Mouse (Mus musculus) brain, adult 2 months (tissue): ENCODE measurements around the gene Lrp4.

Experiments used
- DNase-seq: peaks from one replicate; pipeline ENCODE4 v3.0.0; 2011; ENCODE audit warnings: low read depth, low spot score

The Lrp4 gene

DNA sequence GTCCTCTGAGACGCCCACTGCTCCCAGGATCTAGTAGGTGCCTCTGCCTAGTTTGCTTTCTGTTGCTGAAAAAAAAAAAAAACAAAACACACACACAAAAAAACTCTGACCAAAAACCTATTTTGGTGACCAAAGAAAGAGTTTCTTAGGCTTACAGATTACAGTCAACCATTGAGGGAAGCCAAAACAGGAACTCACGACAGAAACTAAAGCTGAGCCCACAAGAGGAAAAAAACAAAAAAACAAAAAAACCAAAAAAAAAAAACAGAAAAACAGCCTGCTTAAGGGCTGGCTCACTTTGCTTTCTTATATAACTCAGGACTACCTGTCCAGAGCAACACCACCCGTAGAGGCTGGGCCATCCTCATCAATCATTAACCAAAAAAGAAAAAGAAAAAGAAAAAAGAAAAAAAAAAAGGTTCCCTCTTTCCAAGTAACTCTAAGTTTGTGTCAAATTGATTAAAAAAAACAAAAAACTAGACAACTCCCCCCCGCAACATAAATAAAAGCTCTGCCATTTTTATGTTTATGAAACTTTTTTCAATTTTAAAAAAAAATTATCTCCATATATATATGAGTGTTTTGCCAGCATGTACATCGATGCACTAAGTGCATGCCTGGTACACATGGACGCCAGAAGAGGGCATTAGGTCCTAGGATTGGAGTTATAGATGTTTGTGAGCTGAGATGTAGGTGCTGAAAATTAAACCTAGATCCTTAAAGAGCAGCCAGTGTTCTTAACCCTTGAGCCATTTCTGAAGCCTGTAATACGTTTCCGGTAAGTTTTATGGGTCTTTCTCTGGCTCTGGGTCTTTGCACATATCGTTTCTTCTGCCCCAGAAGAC, 3.9 kb upstream of the Lrp4 start:
- DNase-seq: no peak

DNA sequence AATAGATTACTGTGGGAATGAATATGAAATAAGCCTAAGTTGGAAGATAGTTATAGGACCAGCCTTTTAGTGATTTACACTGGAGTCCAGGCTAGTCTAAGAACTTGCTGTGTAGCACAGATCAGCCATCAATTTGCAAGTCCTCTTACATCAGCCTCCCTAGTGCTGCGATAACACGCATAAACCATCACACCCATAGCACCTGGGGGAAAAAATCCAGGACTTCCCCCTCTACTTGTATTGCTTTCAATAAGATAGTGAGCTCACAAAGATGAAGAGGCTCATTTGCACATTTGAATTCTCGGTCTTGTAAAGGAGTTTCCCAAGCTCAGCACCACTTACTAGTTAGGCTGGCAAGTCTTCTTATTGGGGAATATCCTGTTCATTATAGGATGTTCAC, 2.9 kb upstream of the Lrp4 start:
- DNase-seq: no peak

DNA sequence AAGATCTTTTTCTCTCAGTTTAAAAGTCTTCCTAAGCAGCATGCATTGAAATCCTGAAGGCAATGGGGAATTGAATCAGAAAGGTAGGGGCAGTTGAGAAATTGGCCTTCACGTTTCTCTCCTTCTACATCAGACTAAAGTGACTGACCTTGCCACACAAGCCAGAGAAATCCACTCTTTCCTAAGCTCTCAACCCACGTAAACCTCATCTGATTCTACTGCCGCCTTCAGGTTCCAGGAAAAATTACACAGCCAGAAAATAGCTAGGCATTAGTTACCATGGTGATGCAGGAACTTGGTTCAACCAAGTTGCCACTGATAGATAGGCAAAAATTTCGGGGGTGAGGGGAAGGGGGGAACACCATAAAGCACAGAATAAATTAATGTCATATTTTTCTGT, 1.5 kb upstream of the Lrp4 start:
- DNase-seq: peak; percentile 90

DNA sequence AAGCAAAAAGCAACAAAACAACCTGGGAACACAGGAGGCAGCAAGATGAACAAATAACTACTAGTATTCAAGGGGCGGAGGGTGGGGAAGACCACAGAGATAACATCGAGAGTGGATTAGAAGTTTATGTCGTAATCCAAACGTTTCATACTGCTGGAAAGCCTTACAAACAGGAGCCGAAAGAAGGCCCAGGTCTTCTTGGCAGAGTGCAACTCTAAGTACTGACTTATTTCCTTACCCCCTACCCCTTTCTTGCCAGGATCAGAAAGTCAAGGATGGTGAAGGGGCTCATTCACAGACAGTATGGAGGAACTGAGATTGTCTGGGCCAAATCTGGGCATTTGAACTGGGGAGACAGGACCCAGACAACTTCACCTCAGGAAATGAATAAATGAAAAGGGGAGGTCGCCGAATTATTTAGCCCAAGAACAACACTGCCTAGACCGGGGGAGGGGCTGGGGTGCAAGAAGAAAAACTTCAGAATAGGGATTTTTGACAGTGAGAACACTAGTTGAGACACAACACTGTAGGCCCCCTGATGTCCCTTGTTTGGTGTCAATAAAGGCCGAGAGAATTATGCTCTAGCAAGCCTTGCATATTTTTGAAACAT, 715 bp upstream of the Lrp4 start:
- no peak for DNase-seq

DNA sequence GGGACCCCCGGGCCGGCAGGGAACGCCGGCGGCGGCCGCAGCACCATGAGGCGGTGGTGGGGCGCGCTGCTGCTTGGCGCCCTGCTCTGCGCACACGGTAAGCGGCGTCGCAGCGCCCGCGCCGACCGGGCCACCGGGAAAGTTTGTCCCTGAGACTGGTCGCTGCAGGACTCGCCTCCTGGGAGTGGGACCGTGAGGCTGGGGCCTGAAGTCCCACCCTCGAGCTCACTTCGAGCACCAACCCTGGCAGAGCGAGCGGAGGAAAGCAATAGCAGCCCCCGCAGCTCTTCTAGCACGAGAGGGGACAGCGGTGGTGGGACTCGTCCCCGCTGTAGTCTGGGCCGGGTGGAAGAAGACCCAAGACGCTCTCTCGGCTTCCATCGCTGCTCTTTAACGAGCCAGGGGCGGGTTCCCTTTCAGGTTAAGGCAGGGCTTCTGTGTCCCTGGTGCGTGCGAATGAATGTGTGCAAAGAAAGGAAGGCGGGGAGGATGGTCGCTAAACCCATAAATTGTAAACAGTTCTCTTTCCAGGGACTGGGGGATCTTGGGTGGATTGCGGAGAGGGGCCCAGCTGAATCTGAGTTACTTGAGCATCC, 443 bp downstream of the Lrp4 start:
- DNase-seq: no peak

DNA sequence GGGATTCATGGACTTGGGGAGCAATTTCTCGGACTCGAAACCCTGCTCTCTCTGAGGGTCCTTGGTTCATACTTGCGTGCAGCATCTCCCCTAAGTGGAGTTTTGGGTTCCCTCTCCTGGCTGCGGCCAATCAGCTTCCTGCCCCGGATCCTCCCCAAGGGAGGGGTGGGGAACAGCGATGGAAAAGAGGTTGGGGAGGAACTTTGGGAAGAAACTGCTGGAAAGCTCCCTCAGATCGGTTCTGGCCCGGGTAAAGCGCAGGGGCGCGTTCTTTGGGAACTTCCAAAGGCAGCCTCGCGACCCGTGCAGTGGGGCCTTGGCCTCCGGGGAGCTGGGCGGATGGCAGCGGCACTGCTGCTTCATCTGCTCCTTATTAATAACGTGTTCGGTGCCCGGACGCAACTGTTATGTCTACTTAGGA, 951 bp downstream of the Lrp4 start:
- peak; percentile 32 for DNase-seq

DNA sequence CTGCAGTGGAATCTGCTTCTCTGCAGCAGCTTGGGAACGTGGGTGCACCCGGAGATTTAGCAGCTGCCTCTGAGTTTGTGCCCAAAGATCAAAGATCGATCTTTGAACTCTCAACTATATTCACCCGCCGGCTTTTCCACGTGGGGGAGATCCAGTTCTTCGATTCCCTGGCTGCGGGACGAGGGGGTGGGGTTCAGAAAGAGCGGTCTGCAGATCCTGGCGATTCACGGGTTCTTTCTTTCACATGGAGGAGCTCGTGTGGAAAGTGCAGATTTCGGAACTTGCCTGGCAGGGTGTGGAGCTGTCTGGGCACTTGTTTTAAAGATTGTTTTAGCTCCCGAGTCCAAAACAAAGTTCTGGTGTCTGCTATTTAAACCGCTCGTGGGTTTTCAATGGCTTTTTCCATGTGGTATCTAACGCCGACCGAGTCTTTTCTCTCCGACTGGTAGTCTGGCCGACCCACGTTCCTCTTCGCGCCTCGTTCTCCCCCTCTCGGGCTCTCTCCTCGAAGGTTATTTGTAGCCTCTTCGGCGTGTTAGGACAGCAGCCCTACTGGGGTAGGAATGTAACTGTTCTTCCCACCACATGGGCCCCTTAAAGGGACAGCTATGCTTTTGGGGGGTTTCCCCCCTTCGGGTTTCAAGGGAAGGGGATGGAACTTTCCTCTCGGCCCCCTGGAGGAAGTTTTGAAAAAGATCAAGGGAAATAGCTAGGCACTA, 1.5 kb downstream of the Lrp4 start:
- peak; percentile 62 for DNase-seq

DNA sequence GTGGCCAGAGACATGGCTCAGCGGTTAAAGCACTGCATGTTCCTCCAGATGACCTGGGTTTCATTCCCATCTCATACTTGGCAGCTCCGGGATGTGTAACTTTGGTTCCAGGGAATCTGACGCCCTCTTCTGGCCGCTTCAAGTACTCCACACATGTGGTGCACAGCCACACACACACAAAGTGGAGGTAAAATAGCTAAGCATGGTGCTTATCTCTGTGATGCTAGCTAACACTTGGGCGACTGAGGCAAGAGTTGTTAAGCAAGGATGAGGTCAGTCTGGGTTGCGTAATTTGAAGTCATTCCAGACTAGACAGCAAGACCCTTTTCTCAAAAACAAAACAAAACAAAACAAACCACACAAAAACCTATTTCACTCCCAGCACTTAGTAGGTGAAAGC, 2.8 kb downstream of the Lrp4 start:
- no peak for DNase-seq

DNA sequence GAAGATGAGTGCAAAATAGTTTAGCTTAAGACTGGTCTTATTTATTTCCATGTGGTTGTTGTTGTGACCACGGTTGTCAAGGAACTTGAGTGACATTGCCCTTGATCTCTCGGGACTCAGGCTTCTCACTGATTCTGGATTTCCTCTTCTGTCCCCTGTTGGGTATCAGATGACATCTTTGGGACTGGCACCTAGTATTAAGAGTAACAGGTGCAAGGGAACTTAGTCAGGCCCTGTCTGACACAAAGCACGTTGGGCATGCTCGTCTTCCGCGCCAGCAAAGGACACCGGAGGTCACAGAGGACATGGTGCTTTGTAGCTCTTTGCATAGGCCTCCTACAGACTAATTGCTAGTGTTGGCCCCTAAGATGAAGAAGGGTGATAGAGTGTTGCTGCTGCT, 3.5 kb downstream of the Lrp4 start:
- DNase-seq: no peak

DNA sequence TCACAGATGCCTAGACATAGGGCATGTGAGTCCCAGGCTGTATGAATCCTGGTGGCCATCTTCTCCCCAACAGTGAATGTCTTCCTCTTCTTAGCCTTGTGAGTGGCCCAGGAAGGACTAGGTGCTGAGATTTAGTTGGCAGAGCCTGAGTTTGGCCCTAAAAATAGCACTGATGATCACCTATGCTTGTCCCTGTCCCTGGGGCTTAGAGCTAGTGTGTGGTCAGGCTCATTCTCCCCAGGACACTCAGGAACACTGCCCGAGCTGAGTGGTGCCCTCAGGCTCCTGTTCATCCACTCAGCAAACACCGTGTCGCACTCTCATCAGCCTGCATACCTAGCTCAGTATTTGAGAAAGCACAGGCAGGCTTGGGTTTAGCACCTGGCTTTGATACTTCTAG, 4.0 kb downstream of the Lrp4 start:
- DNase-seq: no peak

DNA sequence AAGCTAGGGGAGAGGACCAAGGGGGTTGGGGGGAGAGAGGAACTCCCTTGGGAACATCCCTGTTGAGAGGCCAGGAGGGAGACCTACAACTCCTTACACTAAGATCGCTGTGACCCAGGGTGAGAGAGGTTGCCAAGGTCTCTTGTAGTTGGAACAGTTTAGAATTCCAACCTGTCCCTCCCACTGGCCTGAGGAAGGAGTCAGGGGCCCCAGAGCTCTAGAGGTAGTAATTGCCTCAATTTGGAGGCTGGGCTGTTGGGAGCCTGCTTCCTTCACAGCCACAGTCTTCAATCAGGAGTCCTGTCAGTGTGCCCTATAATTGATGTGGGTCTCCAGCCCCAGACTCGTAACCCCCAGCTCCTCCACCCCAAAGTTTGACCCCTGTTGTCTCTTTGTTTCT, 4.9 kb downstream of the Lrp4 start:
- no peak for DNase-seq

DNA sequence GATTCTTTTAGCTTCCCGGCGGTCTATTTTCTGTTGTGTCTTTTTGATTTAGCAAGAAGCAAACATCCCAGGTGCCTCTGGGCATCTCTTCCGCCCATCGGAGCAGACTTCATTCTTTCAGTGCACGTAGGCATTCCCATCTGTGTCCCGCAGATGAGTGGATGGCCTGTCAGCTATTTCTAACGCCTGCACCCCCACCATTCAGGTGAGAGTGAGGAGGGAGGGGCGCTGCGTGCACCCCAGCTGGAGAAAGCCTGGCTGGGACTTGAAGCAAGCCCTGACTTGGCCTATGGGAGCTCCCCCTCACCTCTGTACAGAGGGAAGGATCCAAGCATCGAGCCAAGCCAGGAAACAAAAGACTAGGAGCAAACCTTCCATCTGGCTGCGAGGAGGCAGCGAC, 5.4 kb downstream of the Lrp4 start:
- peak; percentile 26 for DNase-seq

DNA sequence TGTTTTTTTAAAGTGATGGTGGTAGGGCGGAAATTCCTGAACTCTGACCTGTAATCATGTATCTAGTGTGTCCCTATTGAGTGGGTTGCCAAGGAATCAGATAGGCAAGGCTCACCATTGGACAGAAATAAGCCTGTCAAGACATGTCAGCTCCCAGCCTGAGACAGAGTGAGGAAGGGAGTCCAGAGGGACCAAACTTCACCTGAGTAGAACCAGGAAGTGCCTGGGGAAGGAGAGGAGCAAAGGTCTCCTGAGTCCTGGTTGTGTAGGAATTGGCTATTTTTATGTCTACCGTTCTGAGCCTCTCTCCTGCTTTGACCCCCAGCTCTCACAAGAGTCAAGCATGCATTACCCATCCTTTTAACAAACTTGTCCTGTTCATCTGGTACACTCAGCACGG, 8.6 kb downstream of the Lrp4 start:
- DNase-seq: no peak

DNA sequence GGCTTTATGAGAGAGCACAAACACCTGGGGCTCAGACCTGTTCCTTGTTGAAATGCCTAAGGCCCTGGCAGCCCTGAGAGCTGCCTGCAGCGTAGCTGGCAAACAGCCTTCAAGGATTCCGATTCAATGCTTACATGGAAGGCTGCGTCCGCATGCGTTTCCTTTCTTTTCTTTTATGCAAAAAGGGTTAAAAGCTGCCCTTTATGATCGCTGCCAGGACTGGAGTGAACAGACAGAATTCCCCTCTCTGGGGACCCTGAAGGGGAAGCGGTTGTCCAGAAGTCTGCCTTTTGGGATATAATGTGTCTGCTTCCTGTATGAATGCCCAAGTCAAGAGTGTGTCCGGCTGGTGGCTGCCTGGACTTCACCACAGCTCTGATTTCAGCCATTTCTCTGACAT, 10.3 kb downstream of the Lrp4 start:
- no peak for DNase-seq

DNA sequence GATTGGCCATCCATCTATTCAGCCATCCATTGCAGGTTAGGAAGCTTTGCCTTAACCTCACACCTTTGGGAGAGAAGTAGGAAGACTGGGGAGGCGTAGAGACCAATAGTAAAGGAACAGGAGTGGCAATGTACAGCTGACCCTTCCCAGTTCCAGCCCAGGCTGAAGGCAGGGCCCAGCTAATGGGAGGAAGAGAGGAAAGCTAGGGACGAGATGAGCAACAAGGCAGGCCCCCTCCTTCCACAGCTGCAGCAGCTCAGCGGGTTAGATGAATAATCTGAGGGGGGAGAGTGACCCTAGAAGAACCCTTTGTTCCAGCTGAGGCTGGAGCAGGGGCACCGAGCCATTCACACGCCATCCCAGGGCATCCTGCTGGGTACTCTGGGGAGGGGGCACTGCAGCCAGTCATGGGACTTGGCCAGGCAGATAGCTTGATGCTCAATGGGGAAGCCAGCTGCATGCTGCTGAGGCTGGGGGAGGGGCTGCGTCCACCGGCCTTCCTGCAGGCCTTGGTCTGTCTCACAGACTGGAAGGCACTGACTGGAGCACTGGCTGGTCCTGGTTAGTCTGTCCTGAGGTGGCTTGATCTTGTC, 12.8 kb downstream of the Lrp4 start:
- peak; percentile 93 for DNase-seq

DNA sequence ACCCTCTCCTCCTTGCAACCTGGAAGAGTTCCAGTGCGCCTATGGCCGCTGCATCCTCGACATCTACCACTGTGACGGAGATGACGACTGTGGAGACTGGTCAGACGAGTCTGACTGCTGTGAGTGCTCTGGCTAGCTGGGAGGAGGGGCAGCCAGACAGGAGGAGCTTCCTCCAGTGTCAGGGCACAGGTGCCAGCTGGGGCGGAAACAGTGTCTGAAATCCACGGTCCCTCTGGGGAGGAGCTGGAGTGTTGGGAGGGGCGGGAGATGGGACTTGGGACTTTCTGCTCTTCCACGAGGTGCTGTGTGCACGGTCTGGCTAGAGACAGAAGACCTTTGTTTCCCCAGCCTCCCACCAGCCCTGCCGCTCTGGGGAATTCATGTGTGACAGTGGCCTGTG, 17.0 kb downstream of the Lrp4 start:
- peak; percentile 82 for DNase-seq

DNA sequence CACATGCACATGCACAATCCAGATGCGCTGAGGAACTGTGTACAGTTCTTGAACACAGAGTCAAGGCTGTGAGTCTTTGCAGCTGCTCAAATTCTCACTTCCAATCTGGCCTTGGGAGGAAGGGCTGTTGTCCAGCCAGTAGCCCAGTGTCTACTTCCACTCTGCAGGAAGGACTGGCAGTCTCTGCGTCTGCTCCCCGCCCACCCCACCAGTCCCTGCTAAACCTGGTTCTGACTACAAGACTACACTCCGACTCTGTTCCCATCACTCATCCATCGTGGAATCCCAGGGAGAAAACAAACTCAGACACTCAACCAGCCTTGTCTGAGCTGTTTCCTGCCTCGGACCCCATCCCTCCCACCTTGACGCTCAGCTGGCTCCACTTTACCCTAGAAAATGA, 18.5 kb downstream of the Lrp4 start:
- DNase-seq: no peak

DNA sequence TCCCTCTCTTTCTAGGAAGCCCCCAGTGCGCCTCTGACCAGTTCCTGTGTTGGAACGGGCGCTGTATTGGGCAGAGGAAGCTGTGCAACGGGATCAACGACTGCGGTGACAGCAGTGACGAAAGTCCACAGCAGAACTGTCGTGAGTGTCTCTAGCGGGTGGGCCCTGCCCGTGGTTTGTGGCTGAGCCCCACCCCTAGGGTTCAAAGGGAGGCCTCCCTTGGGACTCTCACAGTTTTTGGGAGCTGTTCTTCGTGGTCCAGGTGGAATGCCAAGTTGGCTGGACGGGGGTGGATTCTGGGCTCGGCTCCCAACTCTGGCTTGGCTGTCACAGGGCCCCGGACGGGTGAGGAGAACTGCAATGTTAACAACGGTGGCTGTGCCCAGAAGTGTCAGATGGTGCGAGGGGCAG, 18.9 kb downstream of the Lrp4 start:
- no peak for DNase-seq

DNA sequence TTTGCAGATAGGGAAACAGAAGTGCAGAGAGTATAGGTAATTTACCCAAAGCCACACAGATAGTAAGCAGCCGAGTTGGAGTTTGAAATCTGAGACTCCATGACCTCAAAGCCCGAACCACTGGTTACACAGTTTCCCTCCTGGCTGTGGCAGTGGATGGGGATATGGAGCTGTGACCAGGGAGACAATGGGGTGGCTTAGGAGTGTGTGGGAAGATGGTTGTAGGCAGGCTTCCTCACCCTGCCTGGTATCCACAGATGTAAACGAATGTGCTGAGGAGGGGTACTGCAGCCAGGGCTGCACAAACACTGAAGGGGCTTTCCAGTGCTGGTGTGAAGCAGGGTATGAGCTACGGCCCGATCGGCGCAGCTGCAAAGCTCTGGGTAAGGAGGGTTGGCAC, 19.5 kb downstream of the Lrp4 start:
- no peak for DNase-seq

DNA sequence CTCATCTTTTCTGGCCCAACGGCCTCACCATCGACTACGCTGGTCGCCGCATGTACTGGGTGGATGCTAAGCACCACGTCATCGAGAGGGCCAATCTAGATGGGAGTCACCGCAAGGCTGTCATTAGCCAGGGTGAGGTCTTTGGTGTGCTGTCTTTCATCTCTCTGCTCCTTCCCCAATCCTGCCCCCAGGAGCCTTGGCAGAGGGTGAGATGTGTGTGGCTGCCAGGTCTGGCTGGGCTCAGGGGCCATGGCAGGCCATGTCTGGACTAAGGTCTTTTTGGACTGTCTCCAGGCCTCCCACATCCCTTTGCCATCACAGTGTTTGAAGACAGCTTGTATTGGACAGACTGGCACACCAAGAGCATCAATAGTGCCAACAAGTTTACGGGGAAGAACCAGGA, 23.1 kb downstream of the Lrp4 start:
- DNase-seq: peak; percentile 68

DNA sequence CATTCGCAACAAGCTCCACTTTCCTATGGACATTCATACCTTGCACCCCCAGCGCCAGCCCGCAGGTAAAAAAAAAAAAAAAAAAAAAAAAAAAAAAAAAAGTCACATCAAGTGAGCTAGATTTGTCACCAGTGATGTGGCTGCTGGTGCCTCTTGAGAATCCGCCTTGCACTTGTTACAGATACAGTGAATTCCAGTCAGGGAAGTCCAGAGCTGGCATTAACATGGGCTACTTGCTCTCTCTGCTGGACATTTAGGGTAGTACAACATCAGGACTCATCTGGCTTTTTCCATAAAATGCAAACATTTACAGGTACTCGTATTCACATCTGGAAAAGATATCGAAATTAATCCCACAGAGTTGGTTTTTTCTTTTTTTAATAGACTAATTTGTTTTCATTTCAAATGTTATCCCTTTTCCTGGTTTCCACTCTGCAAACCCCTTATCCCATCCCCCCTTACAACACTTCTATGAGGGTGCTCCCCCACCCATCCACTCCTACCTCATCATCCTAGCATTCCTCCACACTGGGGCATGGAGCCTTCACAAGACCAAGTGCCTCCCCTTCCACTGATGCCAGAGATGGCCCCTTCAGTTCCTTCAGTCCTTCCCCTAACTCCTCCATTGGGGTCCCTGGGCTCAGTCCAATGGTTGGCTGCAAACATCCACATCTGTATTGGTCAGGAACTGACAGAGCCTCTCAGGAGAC, 23.6 kb downstream of the Lrp4 start:
- peak; percentile 94 for DNase-seq
